Mouse (Mus musculus) forebrain, embryonic 16.5 days (tissue): ENCODE results near the gene Scmh1. TPM values are rescaled to one million over a fixed set of nuclear protein-coding genes. Genes with fewer than 3 reads are reported as not detected.

Experiments used
- ATAC-seq: fragments of 200-750 bp; cut with Nextera tagmentation; 2 replicates; pipeline ENCODE4 v1.8.0; 2017; ENCODE audit warnings: mild to moderate bottlenecking, moderate library complexity
- H3K27ac ChIP-seq: fragments of 300-500 bp; sonication (generic); 2 replicates; pipeline ENCODE4 v1.5.1; 2014; ENCODE audit warnings: low read length, control low read depth
- H3K27me3 ChIP-seq: fragments of 300-500 bp; sonication (generic); replicated peaks from 2 replicates; pipeline ENCODE4 v1.6.1; 2014; ENCODE audit warnings: low read length; ENCODE audit not compliant: control insufficient read depth, insufficient read depth
- H3K36me3 ChIP-seq: fragments of 300-500 bp; sonication (generic); 2 replicates; pipeline ENCODE4 v1.6.1; 2014; ENCODE audit not compliant: control insufficient read depth, insufficient read depth
- H3K4me1 ChIP-seq: fragments of 300-500 bp; sonication (generic); replicated peaks from 2 replicates; pipeline ENCODE4 v1.6.1; 2014; ENCODE audit warnings: low read length; ENCODE audit not compliant: control insufficient read depth, insufficient read depth
- H3K4me2 ChIP-seq: fragments of 300-500 bp; sonication (generic); 2 replicates; pipeline ENCODE4 v1.6.1; 2014; ENCODE audit warnings: mild to moderate bottlenecking, low read length, control low read depth
- H3K4me3 ChIP-seq: fragments of 300-500 bp; sonication (generic); replicated peaks from 2 replicates; pipeline ENCODE4 v1.5.1; 2014; ENCODE audit warnings: mild to moderate bottlenecking, low read length, control low read depth
- H3K9ac ChIP-seq: fragments of 300-500 bp; sonication (generic); replicated peaks from 2 replicates; pipeline ENCODE4 v1.6.1; 2014; ENCODE audit warnings: low read depth, low read length, control low read depth
- H3K9me3 ChIP-seq: fragments of 300-500 bp; sonication (generic); 2 replicates; pipeline ENCODE4 v1.6.1; 2016; ENCODE audit warnings: low read length; ENCODE audit not compliant: control insufficient read depth
- WGBS: fragments of 180-500 bp; shearing (Covaris S2); extraction: QIAGEN DNeasy Blood & Tissue Kit; methylation state at CpG from one replicate; pipeline ENCODE4 v1.1.7; 2014; 5-methylcytosine and 5-hydroxymethylcytosine counted together
- polyA plus RNA-seq: library from polyadenylated mRNA; unstranded; fragments of >200 nt; fragmentation: Nextera tagmentation; extraction: Ambion mirVana; gene quantifications from 2 replicates; pipeline ENCODE4 v1.2.1, GENCODE M21; 2015

Scmh1 gene
- polyA plus RNA-seq, 1 experiment from 2014 or later: 80.2 TPM

DNA sequence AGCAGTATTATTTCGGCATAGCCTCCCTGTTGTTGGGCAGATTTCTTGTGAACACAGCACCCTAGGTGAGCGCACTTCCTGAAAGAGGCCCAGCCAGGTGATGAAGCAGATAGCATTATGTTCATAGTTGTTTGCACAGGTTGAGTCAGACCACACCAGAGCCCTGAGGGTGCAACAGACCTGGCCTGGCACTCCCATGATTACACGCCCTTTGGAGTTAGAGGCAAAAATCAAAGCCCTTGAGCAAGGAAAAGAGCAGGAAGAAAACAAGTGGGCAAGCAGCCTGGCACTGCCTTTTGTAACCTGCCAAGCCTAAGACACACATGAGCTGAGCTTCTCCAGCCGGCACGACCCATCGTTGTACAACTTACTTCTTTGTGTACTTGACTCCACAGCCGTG is 111.4 kb downstream of the Scmh1 start:
- Histone ChIP-seq H3K4me1 (no peaks in the 10 kb centered on the region), H3K4me2 (no peak overlapping the region), H3K27ac (no peak overlapping the region), H3K4me3 (no peak overlapping the region), H3K36me3 (peaks cover 15% of the 10 kb centered on the region), H3K27me3 (no peaks in the 10 kb centered on the region), H3K9me3 (no peaks in the 10 kb centered on the region), H3K9ac (no peak overlapping the region)
- no peak for ATAC-seq
- WGBS: 97% methylated on average over 7 of the region's 7 CpGs

DNA sequence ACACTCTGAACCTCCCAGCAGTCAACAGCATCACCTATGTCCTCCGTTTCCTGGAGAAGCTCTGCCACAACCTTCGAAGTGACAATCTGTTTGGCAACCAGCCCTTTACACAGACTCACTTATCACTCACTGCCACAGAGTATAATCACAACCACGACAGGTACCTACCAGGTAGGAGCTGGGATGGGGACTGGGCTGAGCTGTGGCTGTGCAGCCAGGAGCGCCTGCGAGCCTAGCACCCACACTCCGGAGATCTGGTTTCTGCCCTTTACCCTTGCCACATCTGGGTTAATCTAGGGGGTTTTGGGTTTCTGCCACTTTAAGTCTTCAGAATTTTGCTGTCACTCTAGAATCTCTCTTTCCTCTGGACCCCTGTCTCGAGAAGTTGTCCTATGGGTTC is 111.8 kb downstream of the Scmh1 start:
- no peaks in the 10 kb centered on the region for H3K4me1 ChIP-seq
- H3K27ac ChIP-seq: no peak overlapping the region
- H3K9ac ChIP-seq: no peak overlapping the region
- H3K4me2 ChIP-seq: no peak overlapping the region
- WGBS: 97% methylated on average over 7 of the region's 7 CpGs
- peaks cover 15% of the 10 kb centered on the region for H3K36me3 ChIP-seq
- H3K27me3 ChIP-seq: no peaks in the 10 kb centered on the region
- H3K9me3 ChIP-seq: no peaks in the 10 kb centered on the region
- H3K4me3 ChIP-seq: no peak overlapping the region
- no peak for ATAC-seq

DNA sequence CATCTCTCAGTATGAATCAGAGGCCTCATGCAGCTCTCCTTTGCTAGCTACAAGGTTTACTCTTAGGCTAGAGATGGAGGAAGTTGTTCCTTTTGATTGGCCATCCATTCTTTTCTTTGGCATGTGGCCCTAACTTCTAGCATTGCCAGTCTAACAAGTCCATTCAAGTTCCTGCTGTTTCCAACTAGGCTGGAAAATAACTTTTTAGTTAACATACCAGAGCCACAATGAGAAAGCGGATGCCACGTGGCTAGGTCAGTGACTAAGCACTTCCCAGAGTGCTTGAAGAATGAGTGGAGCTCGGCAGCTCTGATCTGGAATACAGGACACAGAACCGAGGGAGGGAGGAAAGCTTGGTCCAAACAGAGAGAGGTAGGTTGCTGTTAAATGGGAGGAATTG is 112.3 kb downstream of the Scmh1 start:
- H3K4me2 ChIP-seq: no peak overlapping the region
- no peaks in the 10 kb centered on the region for H3K9me3 ChIP-seq
- no peak for ATAC-seq
- H3K27ac ChIP-seq: no peak overlapping the region
- H3K4me3 ChIP-seq: no peak overlapping the region
- peaks cover 18% of the 10 kb centered on the region for H3K36me3 ChIP-seq
- no peak overlapping the region for H3K9ac ChIP-seq
- WGBS: 81% methylated on average over 4 of the region's 4 CpGs
- no peaks in the 10 kb centered on the region for H3K4me1 ChIP-seq
- H3K27me3 ChIP-seq: no peaks in the 10 kb centered on the region

DNA sequence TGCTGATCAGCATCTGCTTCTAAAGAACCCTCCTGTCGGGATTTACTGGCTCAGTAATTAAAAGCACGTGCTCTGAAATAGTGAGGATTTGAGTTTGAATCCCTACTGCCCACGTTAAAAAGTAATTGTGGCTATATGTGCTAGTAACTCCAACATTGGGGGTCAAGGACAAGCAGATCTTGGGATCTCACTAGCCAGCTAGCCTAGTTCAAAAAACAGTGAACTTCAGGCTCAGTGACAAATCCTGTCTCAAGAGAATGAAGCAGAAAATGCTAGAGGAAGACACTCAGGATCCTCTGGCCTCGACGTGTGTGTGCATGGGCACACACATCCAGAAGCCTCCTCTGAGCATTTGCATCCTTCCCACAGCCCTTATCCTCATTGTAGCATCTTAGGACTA is 116.7 kb downstream of the Scmh1 start:
- no peak for ATAC-seq
- Histone ChIP-seq H3K4me3 (no peak overlapping the region), H3K36me3 (peaks cover 44% of the 10 kb centered on the region), H3K9me3 (no peaks in the 10 kb centered on the region), H3K27ac (no peak overlapping the region), H3K4me1 (no peaks in the 10 kb centered on the region), H3K9ac (no peak overlapping the region), H3K4me2 (no peak overlapping the region), H3K27me3 (no peaks in the 10 kb centered on the region)
- 71% methylated on average over 5 of the region's 5 CpGs for WGBS

DNA sequence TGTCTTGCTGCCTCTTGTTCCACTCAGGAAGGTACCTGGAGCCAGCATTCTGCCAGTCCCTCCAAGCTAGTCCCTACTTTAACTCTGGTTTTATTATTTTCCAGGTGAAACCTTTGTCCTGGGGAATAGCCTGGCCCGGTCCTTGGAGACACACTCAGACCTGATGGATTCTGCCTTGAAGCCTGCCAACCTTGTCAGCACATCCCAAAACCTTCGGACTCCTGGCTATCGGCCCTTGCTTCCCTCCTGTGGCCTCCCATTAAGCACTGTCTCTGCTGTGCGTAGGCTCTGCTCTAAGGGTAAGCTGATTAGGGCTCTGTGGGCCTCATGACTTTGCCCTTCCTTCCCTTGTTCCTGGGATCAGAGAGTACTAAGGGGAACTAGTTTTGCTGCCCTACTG is 117.3 kb downstream of the Scmh1 start:
- 81% methylated on average over 4 of the region's 4 CpGs for WGBS
- no peak overlapping the region for H3K4me2 ChIP-seq
- H3K27ac ChIP-seq: no peak overlapping the region
- H3K9ac ChIP-seq: no peak overlapping the region
- H3K36me3 ChIP-seq: peaks cover 39% of the 10 kb centered on the region
- no peak for ATAC-seq
- no peaks in the 10 kb centered on the region for H3K9me3 ChIP-seq
- no peaks in the 10 kb centered on the region for H3K27me3 ChIP-seq
- H3K4me3 ChIP-seq: no peak overlapping the region
- no peaks in the 10 kb centered on the region for H3K4me1 ChIP-seq

DNA sequence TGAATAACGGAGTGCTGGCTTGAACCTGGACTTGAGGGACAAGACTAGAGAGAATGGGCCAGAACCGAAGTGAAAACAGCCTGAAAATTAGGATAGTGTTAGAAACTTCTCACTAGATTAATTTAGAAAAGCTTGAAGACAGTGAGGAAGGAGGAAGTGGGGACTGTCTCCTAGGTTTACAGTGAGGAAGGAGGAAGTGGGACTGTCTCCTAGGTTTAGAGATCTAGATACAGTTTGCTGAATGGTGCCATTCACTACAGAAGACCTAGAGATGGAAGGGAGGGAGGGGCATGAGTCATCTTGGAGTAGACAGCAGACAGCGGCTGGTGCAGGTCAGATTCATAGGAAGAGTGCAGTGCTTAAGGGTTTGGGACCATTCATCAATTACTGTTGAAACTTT is 118.0 kb downstream of the Scmh1 start:
- Histone ChIP-seq H3K4me2 (no peak overlapping the region), H3K27me3 (no peaks in the 10 kb centered on the region), H3K36me3 (peaks cover 40% of the 10 kb centered on the region), H3K9me3 (no peaks in the 10 kb centered on the region), H3K27ac (no peak overlapping the region), H3K4me1 (no peaks in the 10 kb centered on the region), H3K9ac (no peak overlapping the region), H3K4me3 (no peak overlapping the region)
- 99% methylated on average over 3 of the region's 3 CpGs for WGBS
- no peak for ATAC-seq

DNA sequence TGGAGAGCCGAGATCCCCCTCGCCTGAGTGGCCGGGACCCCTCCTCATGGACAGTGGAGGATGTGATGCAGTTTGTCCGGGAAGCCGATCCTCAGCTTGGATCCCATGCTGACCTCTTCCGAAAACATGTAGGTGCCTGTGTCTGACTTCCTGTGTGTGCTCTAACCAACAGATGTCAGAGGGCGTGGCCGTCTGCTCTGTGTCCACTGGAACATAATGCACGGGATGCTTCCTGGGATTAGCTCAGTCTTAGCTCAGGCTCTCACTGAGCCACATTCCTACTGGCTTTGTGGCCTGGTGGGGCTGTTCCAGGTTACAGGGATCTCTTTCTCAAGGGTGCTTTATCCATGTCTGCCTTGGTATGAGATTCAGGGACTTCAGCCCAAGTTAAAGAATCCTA is 123.1 kb downstream of the Scmh1 start:
- Histone ChIP-seq H3K36me3 (peaks cover 48% of the 10 kb centered on the region), H3K27me3 (no peaks in the 10 kb centered on the region), H3K9ac (no peak overlapping the region), H3K9me3 (no peaks in the 10 kb centered on the region), H3K4me1 (no peaks in the 10 kb centered on the region), H3K4me3 (no peak overlapping the region), H3K27ac (no peak overlapping the region), H3K4me2 (no peak overlapping the region)
- 87% methylated on average over 9 of the region's 9 CpGs for WGBS
- no peak for ATAC-seq

DNA sequence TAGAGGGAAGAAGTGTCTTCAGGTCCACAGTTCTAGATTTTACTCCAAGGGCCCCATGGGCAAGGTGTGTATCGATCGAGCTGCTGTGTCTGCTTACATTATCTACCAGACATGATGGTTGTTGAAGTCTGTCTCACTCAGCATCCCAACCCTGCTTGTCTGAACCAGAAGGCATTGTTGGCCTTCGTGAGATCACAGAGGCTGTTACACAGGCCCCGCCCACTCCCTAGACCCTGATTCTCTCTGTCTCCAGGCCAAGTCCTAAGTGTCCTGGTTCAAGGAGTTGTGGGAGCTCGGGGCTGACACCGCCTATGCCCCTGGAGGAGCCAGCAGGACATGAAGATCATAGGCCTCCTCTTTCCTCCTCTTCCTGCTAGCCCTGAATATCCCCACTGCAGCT is 126.9 kb downstream of the Scmh1 start, which contains the start of gene Slfnl1:
Gene Slfnl1 (plus strand): TSS at position 246 of the 400 bp plus-strand sequence.
- Histone ChIP-seq H3K27ac (no peak within 1 kb of the TSS), H3K9me3 (no peaks in the 10 kb centered on the region), H3K36me3 (peaks cover 31% of the 10 kb centered on the region), H3K4me1 (no peaks in the 10 kb centered on the region), H3K4me3 (no peak within 1 kb of the TSS), H3K9ac (no peak within 1 kb of the TSS), H3K27me3 (no peaks in the 10 kb centered on the region), H3K4me2 (no peak within 1 kb of the TSS)
- ATAC-seq: no peak
- WGBS: 87% methylated on average over 6 of the region's 6 CpGs

DNA sequence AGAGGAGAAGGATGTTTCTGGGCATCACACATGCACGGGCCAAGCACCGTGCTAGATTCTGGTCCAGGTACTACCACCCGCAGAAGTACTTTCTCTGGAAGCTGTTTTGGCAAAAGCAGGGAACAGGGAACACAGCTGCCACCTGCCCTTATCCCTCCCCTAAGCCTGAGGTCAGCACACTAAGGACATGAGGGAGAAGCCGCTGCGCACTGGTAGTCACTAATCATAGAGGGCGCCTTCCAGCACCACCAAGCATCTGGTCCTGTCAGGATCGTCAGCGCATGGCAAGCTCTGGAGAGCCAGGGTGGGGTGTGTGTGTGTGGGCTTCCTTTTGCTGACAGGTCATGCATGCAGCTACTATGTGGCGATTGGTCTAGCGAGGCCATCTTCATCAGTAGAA is 133.6 kb downstream of the Scmh1 start:
- Histone ChIP-seq H3K27ac (no peak overlapping the region), H3K4me2 (no peak overlapping the region), H3K36me3 (peaks cover 30% of the 10 kb centered on the region), H3K4me3 (no peak overlapping the region), H3K9ac (no peak overlapping the region), H3K9me3 (no peaks in the 10 kb centered on the region), H3K4me1 (no peaks in the 10 kb centered on the region), H3K27me3 (no peaks in the 10 kb centered on the region)
- 95% methylated on average over 10 of the region's 10 CpGs for WGBS
- no peak for ATAC-seq

DNA sequence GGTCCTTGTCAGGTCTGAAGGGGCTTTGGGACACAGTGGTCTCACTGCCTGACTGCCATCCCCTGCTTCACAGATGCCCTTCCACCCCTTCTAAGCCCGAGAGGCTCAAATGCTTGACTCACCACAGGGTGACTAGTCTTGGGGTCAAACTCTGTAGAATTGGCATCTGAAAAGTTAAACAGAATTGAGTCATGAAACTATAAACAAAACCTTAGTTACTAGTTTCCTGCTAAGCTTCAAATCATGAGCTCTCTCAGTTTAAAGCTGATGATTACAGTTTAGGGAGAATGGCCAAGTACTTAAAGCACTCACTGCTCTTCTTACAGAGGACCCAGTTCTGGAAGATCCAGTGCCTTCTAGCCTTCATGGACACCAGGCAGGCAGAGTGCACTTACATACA is 139.8 kb downstream of the Scmh1 start:
- 63% methylated on average over 1 of the region's 1 CpGs for WGBS
- H3K27ac ChIP-seq: no peak overlapping the region
- H3K9me3 ChIP-seq: no peaks in the 10 kb centered on the region
- no peak overlapping the region for H3K4me3 ChIP-seq
- no peaks in the 10 kb centered on the region for H3K4me1 ChIP-seq
- peaks cover 31% of the 10 kb centered on the region for H3K36me3 ChIP-seq
- ATAC-seq: no peak
- H3K27me3 ChIP-seq: no peaks in the 10 kb centered on the region
- no peak overlapping the region for H3K4me2 ChIP-seq
- H3K9ac ChIP-seq: no peak overlapping the region
